Mouse (Mus musculus) 416B (cell line): ENCODE measurements at regions not wholly inside any gene's neighbourhood (a gene's known extent, or its start where the extent isn't known, plus 50 kb on each side); places are given as distances from the start of the nearest gene placed in this dataset.
"Not testable (repeated sequence)": the region's sequence is repeated elsewhere in the genome, so short reads cannot be mapped to it uniquely, and the experiment has no call there.

ENCODE experiments used
- DNase-seq: peaks from one replicate; pipeline ENCODE4 v3.0.0; 2011; ENCODE audit warnings: low read depth

- peak; percentile 27 for DNase-seq
Measured at GRCm38 (mm10) chr10:45859137-45859536, 281.5 kb downstream of the Hace1 start.

DNA sequence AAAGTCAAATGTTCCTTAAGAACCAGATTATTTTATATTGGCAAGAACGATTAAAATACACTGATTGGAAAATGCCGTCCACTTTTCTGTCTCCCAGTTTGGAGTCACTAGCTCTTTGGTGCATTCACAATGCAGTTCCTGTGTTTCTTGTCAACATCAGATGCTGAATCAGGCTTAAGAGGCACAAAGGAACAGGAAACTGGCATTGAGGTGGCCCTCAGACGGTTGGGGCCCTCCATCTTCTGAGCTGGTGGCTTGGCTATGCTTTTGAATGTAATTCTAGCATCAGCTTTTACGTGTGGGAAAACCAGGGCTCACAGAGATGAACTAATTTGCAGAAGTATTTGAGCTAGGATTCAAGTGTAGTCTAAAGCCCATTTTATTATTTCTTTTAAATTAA lies 282.3 kb downstream of the Hace1 start:
- no peak for DNase-seq

DNA sequence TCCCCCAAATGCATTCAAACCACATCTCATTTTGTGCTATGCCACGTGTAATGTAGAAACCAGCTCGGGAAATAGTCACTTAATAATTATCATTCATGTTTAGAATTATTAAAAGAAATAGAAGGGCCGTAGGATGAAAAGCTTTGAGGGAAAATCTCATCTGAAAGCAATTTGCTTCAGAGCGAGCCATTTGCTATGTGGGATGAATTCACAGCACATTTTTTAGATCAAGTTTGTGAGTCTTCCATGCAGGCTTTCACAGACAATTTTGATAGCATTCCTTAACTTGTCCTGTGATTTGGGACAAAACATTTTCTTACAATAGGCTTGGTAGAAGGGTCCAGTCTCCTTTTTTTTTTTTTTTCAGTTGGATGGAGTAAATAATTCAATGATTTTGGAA lies 283.1 kb downstream of the Hace1 start:
- DNase-seq, result no peak

DNA sequence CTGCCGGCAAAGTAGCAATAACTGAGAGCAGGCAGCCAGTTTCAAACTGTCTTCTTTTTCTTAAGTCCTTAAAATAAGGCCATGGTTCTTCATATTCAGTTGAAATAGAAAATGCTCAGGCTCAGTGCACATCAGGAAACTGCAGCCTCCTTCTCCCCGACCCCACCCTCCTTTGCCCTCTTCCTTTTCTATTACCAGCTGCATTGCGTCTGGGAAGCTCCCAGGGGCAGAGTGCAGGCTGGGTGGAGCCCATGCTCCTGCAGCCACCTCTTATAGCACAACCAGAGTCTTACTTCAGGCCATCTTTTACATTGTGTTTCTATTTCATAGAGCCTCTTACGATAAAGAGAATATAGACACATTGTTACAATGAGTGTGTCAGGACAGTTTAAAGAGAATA lies 288.2 kb downstream of the Hace1 start:
- peak; percentile 20 for DNase-seq

DNA sequence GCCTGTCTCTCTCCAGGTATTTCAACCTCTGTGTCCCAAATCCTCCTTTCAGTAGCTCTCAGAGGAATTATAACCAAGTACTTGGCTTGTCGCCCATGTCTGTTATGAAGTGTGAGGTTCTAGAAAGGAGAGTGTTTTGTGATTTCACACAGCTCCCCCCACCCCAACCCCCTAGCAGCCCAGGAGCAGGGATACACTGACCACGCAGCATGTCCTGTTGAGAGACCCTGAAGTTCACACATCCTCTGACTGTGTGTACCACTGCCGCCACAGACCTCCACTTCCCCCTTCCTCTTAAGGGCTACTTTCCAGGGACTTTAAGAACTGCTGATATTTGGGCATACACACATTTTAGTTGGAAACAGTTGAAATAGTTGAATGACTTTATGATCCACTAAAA lies 289.2 kb downstream of the Hace1 start:
- DNase-seq, result peak; percentile 41

GRCm38 (mm10) chr10:45871028-45871427 lies 293.4 kb downstream of the Hace1 start:
- DNase-seq, result no peak

DNA sequence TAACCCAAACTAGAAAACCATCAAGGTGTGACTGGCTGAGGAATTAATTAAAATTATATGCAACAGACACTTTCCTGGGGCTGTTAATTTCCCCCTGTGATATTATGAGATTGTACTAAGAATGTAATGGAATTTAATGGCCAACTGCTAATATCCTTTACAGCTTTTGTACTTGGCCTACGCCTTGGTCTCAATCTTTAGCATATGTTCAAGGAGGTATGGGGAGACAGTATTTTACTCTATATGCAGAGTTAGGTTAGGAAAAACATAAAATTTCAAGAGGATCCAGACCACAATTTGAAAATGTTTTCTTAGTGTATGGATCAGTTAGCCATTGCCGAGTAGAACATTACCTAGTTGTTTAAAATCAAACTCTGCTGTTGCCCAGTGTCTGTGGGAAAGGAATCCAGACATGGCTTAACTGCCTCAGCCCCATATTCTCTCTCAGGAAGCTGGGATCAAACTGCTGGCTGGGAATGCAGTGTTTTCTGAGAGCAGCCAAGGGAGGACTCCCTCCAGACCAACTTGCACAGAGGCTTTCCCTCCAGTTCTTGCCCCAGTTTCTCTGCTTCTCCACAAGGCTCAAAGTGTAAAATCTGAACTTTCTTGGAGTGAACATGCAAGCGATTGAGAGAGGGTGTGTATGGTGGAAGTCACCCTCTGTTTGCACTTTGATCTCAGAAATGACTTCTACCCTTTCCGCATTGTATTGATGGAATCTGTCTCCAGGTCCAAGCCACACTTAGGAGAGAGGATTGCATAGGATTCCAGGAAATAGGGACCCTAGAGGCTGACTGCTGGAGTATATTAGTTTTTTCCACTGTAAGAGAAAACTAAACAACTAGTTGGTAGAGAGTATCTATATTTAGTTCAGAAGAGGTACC lies 294.6 kb downstream of the Hace1 start:
- DNase-seq, result no peak

DNA sequence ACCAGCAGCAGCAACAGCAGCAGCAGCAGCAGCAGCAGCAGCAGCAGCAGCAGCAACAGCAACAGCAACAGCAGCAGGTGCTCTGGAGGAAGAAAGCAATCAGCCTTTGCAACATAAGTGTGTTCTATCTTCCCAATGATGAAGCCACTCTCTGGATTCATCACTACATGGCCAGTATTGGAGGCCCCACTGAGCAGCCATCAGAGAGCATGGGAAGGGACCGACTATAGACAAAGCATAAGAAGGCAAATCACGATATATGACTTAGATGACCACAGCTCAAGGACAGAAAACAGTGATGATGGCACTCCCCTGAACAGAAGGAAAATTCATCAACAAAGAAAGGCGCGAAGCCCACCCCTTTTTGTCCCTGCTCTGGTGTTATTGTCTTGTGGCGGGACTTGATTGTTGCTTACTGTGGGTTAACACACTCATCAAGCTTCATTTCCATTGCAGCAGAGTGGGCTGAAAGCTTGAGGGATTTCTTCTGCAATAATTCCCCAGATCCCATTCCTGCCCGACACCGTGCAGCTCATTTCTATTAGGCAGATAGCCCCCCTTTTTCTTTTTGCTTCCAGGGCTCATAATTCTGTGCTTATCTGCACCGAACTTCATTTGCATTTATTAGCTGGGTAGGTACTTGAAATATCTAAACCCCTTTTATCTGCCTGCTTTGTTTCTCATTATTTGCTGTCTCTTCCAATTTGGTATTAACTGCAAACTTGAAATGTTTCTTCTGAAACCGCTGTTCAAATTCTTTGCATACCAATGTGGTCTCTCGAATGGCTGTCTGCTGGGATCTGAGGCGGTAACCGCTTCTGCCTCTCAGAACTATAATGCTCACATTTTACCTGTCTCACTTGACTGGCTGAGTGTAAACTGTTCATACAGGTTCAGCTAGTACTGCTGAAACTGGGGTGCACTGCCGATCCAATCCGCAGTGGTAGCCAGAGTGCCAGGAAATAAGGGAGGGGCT lies 296.5 kb downstream of the Hace1 start:
- no peak for DNase-seq

DNA sequence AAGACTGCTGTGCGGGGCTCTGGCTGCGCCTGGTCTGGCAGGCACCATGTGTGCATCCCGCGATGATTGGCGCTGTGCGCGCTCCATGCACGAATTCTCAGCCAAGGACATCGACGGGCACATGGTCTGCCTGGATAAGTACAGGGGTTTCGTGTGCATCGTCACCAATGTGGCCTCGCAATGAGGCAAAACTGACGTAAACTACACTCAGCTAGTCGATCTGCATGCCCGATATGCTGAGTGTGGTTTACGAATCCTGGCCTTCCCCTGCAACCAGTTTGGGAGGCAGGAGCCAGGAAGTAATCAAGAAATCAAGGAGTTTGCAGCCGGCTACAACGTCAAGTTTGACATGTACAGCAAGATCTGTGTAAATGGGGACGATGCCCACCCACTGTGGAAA lies 297.7 kb downstream of the Hace1 start:
- not testable (repeated sequence) for DNase-seq

DNA sequence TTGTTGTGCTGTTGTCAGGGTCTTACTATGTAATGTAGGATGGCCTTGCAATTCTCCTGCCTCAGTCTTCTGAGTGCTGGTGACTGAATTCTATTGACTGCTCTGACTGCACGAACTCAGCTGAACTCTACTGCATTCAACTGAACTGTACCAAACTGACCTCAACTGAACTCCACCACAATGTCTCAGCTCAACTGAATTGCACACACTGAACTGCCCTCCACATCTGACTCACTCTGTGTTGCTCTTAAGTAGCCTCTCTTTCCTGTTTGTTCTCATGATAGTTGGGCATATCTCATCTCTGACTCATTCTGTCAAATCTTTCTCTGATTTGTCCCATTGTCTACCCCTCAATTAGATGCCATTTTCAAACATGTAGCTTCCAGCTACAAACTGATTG lies 306.1 kb downstream of the Hace1 start:
- DNase-seq, result peak; percentile 78

DNA sequence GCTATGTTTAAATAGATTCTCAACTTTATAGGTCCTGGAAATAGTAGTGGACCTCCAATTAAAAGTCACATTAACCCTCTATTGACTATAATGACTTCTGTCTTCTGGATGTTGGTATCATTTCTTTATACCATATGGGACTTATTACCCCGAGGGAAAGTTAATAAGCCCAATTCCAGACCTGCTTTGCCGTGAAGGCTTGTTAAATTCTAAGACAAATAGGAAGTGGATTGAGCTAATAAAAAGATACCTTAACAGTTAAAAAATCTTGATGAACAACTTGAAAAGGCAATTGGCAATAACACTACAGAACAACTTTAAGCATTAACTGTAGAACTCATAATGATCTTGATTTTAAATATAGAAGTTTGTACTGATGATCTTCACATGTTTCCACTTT lies 309.0 kb downstream of the Hace1 start:
- DNase-seq, result no peak

DNA sequence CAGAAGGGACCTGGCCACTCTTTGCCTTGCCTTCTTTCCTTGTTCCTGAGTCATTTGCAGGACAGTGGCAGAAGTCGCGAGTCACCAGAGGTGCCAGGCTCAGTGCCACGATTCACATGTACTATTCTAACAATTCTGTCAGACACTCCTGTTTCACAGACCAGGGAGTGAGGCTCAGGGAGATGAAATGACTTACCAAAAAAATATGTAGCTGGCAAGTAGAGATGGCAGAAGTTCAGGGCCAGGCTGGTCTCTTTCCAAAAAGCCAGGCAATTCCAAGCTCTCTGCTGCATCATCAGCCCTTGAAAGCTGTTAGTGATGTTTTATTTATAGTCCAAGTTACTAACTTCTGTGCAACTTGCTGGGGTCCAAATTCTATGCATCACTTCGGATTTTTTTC lies 311.2 kb downstream of the Hace1 start:
- DNase-seq, result peak; percentile 37

DNA sequence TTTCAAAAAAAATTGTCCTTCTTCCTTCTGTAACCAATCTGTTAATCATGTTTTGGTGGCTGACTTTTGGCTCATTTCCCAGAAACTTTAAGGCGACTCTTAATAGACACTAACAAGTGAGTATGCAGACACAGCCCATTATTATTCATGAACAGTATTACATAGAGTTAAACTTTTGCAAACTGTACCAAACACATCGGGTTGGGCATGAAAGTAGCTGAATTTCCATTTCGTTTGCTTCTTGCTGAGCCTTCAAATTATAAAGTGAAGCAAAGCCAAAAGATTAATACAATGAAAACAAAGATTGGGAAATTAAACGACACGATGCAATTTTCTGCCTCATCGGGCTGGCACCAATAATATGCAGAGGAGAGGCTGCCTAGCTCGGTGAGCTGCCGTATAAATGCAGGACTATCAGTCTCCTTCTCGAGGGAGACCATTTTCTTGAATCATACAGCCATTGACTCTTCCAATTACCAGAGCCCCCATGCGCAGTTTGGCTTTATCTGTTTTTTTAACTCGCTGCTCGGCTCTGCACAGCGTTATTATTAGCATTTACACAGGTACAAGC lies 311.8 kb downstream of the Hace1 start:
- peak; percentile 75 for DNase-seq

- DNase-seq, result no peak
Measured at GRCm38 (mm10) chr10:45890088-45890626, 312.5 kb downstream of the Hace1 start.

GRCm38 (mm10) chr10:45892464-45892863 lies 314.8 kb downstream of the Hace1 start:
- DNase-seq, result no peak

DNA sequence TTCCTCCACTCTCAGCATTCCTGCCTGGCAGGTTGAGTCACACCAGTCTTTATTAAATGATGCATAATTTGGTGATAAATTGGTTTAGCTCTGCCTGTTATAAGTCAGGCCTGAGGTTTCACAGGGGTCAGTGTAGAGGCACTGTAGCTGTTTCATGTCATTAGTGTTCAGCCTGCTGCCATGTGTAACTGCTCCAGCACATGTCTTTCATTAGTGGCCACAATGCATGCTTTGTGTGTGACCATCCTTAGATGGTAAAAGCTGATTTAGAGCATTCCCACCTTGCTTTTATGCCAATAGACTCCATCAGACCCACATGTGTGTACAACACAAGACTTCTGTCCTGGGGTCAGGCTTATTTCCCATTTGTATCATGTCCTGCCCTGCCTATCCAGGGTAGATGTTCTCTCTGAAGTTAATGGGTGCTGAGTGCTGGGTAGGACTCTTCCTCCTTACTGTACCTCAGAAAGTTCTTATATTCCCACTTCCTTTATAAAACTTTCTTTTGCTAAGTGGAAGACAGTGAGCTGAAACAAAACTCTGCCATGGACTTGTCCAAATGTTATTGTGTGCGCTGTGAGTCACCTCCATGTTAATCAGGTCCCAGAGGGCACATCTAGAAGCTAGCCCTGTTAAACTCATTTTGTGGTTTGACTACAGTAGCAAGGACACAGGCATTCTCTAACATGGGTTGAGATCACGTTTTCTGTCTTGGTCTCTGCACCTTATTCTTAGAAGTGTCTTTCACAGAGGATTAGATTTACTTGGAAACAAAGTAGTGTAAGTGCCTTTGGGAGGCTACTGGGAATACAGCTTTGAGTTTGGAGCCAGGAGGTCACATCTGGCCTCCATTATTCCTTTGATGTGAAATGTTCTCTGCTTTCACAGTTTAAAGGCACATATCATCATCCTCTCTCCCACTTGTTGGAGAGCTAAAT lies 316.5 kb downstream of the Hace1 start:
- DNase-seq, result peak; percentile 9

DNA sequence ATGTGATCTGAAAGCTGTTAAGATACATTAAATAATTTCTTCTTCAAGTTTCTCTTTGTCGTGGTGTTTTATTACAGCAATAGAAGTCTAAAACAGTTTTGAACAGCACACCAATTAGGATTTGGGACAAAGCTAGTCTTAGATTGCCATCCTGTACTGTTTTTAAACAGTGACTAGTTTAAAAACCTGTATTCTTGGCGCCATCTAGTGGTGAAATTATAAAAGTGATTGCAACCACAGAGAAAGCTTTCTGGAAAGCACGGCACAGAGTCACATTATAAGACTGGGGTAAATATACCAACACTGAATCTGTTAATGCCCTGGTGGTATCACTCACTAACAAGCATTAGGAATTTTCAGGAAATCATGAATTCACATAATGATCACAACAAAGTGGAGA lies 339.3 kb downstream of the Hace1 start:
- DNase-seq, result peak; percentile 78

DNA sequence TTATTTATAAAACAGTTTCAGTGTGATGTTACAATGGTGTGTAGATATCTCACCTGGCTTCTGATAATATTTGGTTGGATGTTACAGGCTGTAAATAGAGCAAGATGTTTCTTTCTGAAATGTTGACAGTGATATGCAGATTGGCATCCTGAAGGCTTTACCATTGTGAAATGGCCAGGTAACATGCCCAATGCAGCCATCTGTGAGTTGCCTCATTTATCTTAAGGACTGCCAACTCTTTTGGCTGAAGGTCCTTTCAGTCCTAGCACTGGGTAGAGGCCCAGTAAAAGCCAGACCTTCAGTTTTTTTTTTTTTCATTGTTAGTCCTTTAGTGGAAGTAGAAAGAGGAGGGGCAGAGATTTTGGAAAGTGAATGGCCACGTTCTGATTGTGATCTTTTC lies 348.1 kb downstream of the Hace1 start:
- no peak for DNase-seq

- DNase-seq, result peak; percentile 93
Measured at GRCm38 (mm10) chr10:45933631-45934310, 356.1 kb downstream of the Hace1 start.

DNA sequence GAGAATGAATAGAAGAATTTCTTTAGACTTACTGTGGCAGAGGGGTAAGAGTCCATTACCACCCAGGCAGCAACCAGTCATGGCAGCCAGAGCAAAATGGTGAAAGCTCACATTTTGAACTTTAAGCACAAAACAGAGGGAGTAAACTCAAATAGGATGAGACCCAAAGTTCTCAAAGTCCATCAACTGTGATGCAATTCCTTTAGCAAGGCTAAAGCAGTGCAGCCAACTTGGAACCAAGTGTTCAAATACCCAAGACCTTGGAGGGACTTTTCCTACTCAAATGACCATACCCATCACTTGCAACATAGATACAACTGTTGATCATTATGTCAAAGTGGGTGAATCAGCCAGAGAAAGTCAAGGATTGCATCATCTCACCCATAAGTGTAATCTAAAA lies 380.1 kb downstream of the Hace1 start:
- DNase-seq, result peak; percentile 7

GRCm38 (mm10) chr10:45972240-45972639 lies 394.6 kb downstream of the Hace1 start:
- no peak for DNase-seq
